Mouse (Mus musculus) embryonic facial prominence, embryonic 11.5 days (tissue): Measurements from ENCODE around the gene Dnhd1. TPM values are rescaled to one million over a fixed set of nuclear protein-coding genes. Genes with fewer than 3 reads are reported as not detected.
A peak's percentile ranks its signal among the peaks of the same experiment; 100 is the strongest.

Source experiments
- ATAC-seq: fragments of 200-750 bp; cut with Nextera tagmentation; replicated peaks from 2 replicates; pipeline ENCODE4 v1.8.0; 2017; ENCODE audit warnings: low read depth; ENCODE audit not compliant: insufficient number of reproducible peaks, low FRiP score, low TSS enrichment
- DNase-seq: peaks from one replicate; pipeline ENCODE4 v3.0.0-alpha.2; 2015; ENCODE audit warnings: low spot score
- H3K27ac ChIP-seq: fragments of 300-500 bp; sonication (generic); replicated peaks from 2 replicates; pipeline ENCODE4 v1.5.1; 2014; ENCODE audit warnings: mild to moderate bottlenecking, low read depth, low read length, control low read depth
- H3K27me3 ChIP-seq: fragments of 300-500 bp; sonication (generic); 2 replicates; pipeline ENCODE4 v1.6.1; 2014; ENCODE audit warnings: mild to moderate bottlenecking, low read length, moderate library complexity, mixed read lengths; ENCODE audit not compliant: control insufficient read depth, insufficient read depth
- H3K36me3 ChIP-seq: fragments of 300-500 bp; sonication (generic); replicated peaks from 2 replicates; pipeline ENCODE4 v1.6.1; 2014; ENCODE audit warnings: low read depth, mild to moderate bottlenecking, low read length, moderate library complexity, mixed read lengths; ENCODE audit not compliant: control insufficient read depth, insufficient read depth
- H3K4me1 ChIP-seq: fragments of 300-500 bp; sonication (generic); 2 replicates; pipeline ENCODE4 v1.6.1; 2014; ENCODE audit warnings: low read length, mixed read lengths; ENCODE audit not compliant: control insufficient read depth, insufficient read depth
- H3K4me2 ChIP-seq: fragments of 300-500 bp; sonication (generic); 2 replicates; pipeline ENCODE4 v1.6.1; 2014; ENCODE audit warnings: low read depth, mild to moderate bottlenecking, control low read depth, low read length, moderate library complexity
- H3K4me3 ChIP-seq: fragments of 300-500 bp; sonication (generic); 2 replicates; pipeline ENCODE4 v1.5.1; 2014; ENCODE audit warnings: low read depth, low read length, control low read depth
- H3K9ac ChIP-seq: fragments of 300-500 bp; sonication (generic); replicated peaks from 2 replicates; pipeline ENCODE4 v1.6.1; 2014; ENCODE audit warnings: mild to moderate bottlenecking, control low read depth, low read length
- H3K9me3 ChIP-seq: fragments of 300-500 bp; sonication (generic); replicated peaks from 2 replicates; pipeline ENCODE4 v1.6.1; 2016; ENCODE audit warnings: mild to moderate bottlenecking, low read length, inconsistent platforms, mixed read lengths; ENCODE audit not compliant: control insufficient read depth
- WGBS: fragments of 180-500 bp; shearing (Covaris S2); extraction: QIAGEN DNeasy Blood & Tissue Kit; methylation state at CpG from one replicate; pipeline ENCODE4 v1.1.7; 2014; 5-methylcytosine and 5-hydroxymethylcytosine counted together
- polyA plus RNA-seq: library from polyadenylated mRNA; unstranded; fragments of >200 nt; fragmentation: Nextera tagmentation; extraction: Ambion mirVana; gene quantifications from 2 replicates; pipeline ENCODE4 v1.2.1, GENCODE M21; 2014

Dnhd1 gene
- polyA plus RNA-seq, 1 experiment from 2014 or later: 1.4 TPM

- Histone ChIP-seq H3K27me3 (peaks cover 6% of the 10 kb centered on the region; the same call in 1 of the 2 replicates), H3K27ac (no peak overlapping the region), H3K4me3 (no peak overlapping the region), H3K4me1 (no peaks in the 10 kb centered on the region), H3K4me2 (no peak overlapping the region; the same call in 1 of the 2 replicates), H3K9me3 (no peaks in the 10 kb centered on the region), H3K36me3 (peaks cover 38% of the 10 kb centered on the region), H3K9ac (no peak overlapping the region)
- DNase-seq (no peak), ATAC-seq (peak; percentile 15; the same call in 1 of the 2 replicates)
- WGBS: 22% methylated on average over 51 of the region's 51 CpGs
These were observed 111.3 kb downstream of the Dnhd1 start for GRCm38 (mm10) chr7:105761813-105762484.

- 0 out of 2 replicates have a peak, but pooled peaks have one; percentile 14 for ATAC-seq
- WGBS: 25% methylated on average over 55 of the region's 55 CpGs
- no peaks in the 10 kb centered on the region for H3K9me3 ChIP-seq
- peaks cover 32% of the 10 kb centered on the region for H3K36me3 ChIP-seq
- DNase-seq: no peak
- no peak overlapping the region for H3K4me3 ChIP-seq
- H3K4me1 ChIP-seq: no peaks in the 10 kb centered on the region
- peak overlapping the region; percentile 7 for H3K4me2 ChIP-seq
- no peak overlapping the region for H3K9ac ChIP-seq
- H3K27ac ChIP-seq: no peak overlapping the region
- H3K27me3 ChIP-seq: peaks cover 6% of the 10 kb centered on the region; the same call in 1 of the 2 replicates
These were observed 112.1 kb downstream of the Dnhd1 start for GRCm38 (mm10) chr7:105762517-105763270.

- no peak for ATAC-seq
- Histone ChIP-seq H3K4me3 (no peak overlapping the region), H3K9me3 (no peaks in the 10 kb centered on the region), H3K27ac (no peak overlapping the region), H3K4me2 (no peak overlapping the region), H3K36me3 (peaks cover 22% of the 10 kb centered on the region), H3K4me1 (peaks cover 2% of the 10 kb centered on the region; the same call in 1 of the 2 replicates), H3K9ac (no peak overlapping the region), H3K27me3 (peaks cover 6% of the 10 kb centered on the region; the same call in 1 of the 2 replicates)
- WGBS: 87% methylated on average over 11 of the region's 11 CpGs
- DNase-seq: no peak
These were observed 113.7 kb downstream of the Dnhd1 start for GRCm38 (mm10) chr7:105764331-105764730.

- no peak overlapping the region for H3K4me2 ChIP-seq
- DNase-seq: peak; percentile 48
- peaks cover 2% of the 10 kb centered on the region; the same call in 1 of the 2 replicates for H3K4me1 ChIP-seq
- no peak; the same call in 1 of the 2 replicates for ATAC-seq
- H3K27ac ChIP-seq: peak overlapping the region; percentile 35; the same call in 1 of the 2 replicates
- peaks cover 22% of the 10 kb centered on the region for H3K36me3 ChIP-seq
- peaks cover 6% of the 10 kb centered on the region; the same call in 1 of the 2 replicates for H3K27me3 ChIP-seq
- no peak overlapping the region for H3K4me3 ChIP-seq
- no peaks in the 10 kb centered on the region for H3K9me3 ChIP-seq
- 14% methylated on average over 6 of the region's 6 CpGs for WGBS
- no peak overlapping the region for H3K9ac ChIP-seq
These were observed 117.1 kb downstream of the Dnhd1 start for GRCm38 (mm10) chr7:105767729-105768165.

GRCm38 (mm10) chr7:105769959-105770358 lies 119.3 kb downstream of the Dnhd1 start:
- H3K4me2 ChIP-seq: no peak overlapping the region
- ATAC-seq (no peak), DNase-seq (no peak)
- WGBS: 91% methylated on average over 3 of the region's 3 CpGs
- no peak overlapping the region for H3K9ac ChIP-seq
- H3K27me3 ChIP-seq: no peaks in the 10 kb centered on the region
- H3K27ac ChIP-seq: no peak overlapping the region
- no peaks in the 10 kb centered on the region for H3K9me3 ChIP-seq
- H3K36me3 ChIP-seq: peaks cover 4% of the 10 kb centered on the region
- H3K4me1 ChIP-seq: peaks cover 2% of the 10 kb centered on the region; the same call in 1 of the 2 replicates
- H3K4me3 ChIP-seq: no peak overlapping the region

Other genes starting within 250 kb of the Dnhd1 start
- 0.11 TPM in 1 of 2 replicates, not detected in the other for gene Cnga4, start 246.3 kb upstream of the Dnhd1 start, polyA plus RNA-seq
- 0.10 and 0.15 TPM in 2 replicates for gene Cckbr, start 225.1 kb upstream of the Dnhd1 start, polyA plus RNA-seq
- gene Cavin3, start 168.5 kb upstream of the Dnhd1 start, polyA plus RNA-seq: 23.9 and 25.7 TPM in 2 replicates
- 38.5 and 45.2 TPM in 2 replicates for gene Smpd1, start 96.5 kb upstream of the Dnhd1 start, polyA plus RNA-seq
- 59.7 and 68.7 TPM in 2 replicates for gene Apbb1, start 69.2 kb upstream of the Dnhd1 start, polyA plus RNA-seq
- gene Hpx, start 50.7 kb upstream of the Dnhd1 start, polyA plus RNA-seq: 0.14 and 0.59 TPM in 2 replicates
- gene Trim3, start 17.3 kb upstream of the Dnhd1 start, polyA plus RNA-seq: 19.2 and 23.6 TPM in 2 replicates
- gene Timm10b, start 10.8 kb upstream of the Dnhd1 start, polyA plus RNA-seq: 150 and 152 TPM in 2 replicates
- gene Arfip2, start 10.4 kb upstream of the Dnhd1 start, polyA plus RNA-seq: 71.2 and 76.3 TPM in 2 replicates
- gene Gm45799, start 10.3 kb upstream of the Dnhd1 start, polyA plus RNA-seq: 7.7 and 11.4 TPM in 2 replicates
- gene Ilk, start 85.8 kb downstream of the Dnhd1 start, polyA plus RNA-seq: 239 TPM in 2 replicates
- gene Rrp8, start 86.6 kb downstream of the Dnhd1 start, polyA plus RNA-seq: 46.2 and 51.2 TPM in 2 replicates
- 168 and 181 TPM in 2 replicates for gene Taf10, start 93.5 kb downstream of the Dnhd1 start, polyA plus RNA-seq
- gene Tpp1, start 101.4 kb downstream of the Dnhd1 start, polyA plus RNA-seq: 38.1 and 42.6 TPM in 2 replicates
- gene Dchs1, start 136.8 kb downstream of the Dnhd1 start, polyA plus RNA-seq: 18.5 and 19.3 TPM in 2 replicates
- 294 and 319 TPM in 2 replicates for gene Mrpl17, start 160.3 kb downstream of the Dnhd1 start, polyA plus RNA-seq